Mouse (Mus musculus) heart, postnatal 10 days (tissue): ENCODE data around the gene Dcun1d1. TPM values are rescaled to one million over a fixed set of nuclear protein-coding genes. Genes with fewer than 3 reads are reported as not detected.
A peak's percentile ranks its signal among the peaks of the same experiment; 100 is the strongest.

Experiments used
- DNase-seq, 2 experiments: peaks; one replicate each; pipeline ENCODE4 v3.0.0; 2021
- intact Hi-C: fragments of 180-260 bp; cut with DNase I; formaldehyde crosslinking; loops from one replicate; pipeline ENCODE4 v1.15.1; 2025
- total RNA-seq, 2 experiments: library from RNA; stranded (reverse); gene quantifications; 2 replicates each; pipeline ENCODE4 v1.2.3; 2021

Dcun1d1 gene
- 10 to 100 TPM; 67.6 to 68.3 TPM for total RNA-seq

DNA sequence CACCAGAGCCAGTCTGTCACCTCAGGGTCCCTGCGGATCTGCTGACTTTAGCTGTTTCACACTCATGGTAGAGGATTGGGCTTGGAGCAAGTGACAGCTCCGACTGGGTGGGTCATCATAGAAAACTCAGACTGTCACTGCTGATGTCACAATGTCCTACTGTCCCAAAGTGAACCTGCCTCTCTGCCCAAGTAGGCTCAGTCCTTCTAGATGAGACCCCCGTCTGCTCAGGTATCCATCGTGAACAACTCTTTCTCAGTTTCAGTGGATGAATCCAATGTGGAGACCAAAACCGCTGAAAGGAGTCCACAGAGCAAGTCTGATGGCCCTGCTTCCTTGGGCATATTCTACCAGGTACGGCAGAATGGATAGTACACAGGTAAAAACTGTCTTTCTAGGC lies at the start of gene Dcun1d1:
Gene Dcun1d1 (minus strand): TSS at position 101 of the 400 bp plus-strand sequence.
- intact Hi-C loops = no loop called here
- no peak for DNase-seq

DNA sequence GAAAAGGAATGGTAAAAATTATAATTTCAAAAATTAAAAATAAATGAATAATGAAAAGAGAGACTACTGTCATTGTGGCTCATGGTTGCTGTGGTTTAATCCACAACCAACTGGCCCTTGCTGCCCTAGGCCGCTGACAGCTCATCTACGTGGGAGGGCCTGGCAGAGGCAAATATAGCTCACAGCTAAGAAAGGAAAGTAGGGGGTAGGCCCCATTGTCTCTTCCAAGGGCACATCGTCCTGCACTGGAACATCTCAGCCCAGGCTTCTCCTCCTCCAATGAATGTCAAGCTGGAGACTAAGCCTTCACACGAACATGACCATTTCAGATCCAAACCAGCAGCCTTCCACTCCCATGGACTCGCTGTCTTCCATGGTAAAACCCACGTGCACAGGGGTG lies 49.0 kb upstream of the Dcun1d1 start:
- peak in 1 of 2 experiments; percentile 14 for DNase-seq
- intact Hi-C loops = no loop called here

DNA sequence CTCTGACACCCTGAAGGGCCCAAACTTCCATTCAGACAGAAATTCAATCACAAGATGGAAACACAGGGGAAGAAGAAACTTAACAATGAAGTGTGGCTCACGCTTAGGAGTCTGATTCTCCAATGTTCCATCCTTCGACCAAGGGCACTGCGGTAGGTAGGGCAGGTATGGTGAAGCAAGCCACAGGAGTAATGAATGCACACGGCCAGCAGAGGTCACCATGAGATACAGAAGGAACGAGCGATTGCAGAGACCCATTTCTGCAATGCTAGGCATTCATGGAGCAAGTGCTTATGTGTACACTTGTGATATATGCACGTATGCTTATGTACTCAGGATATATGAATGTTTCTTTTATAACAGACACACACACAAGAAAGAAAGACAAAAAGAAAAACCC lies 36.3 kb upstream of the Dcun1d1 start:
- peak; percentile 21 to 50 for DNase-seq
- intact Hi-C loops = loop anchor here (1.0 to 5.0 kb wide), 3 partner anchors 87 to 285 kb away; no protein-coding TSS in a partner anchor

DNA sequence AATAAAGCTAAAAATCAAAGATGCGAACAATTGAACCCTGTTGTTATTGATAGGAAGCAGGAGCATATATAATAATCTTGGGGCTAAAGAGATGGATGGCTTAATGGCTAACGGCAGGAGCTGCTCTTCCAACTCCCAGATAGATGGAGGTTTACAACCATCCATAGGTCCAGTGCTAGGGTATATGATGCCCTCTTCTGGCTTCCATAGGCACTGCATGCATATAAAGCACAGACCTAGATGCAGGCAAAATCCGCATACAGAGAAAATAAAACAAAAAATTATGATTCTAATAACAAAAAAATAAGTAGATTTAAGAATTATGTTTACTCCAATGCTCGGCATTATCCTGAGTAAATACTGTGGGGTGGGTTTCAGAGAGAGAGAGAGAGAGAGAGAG lies 35.7 kb upstream of the Dcun1d1 start:
- DNase-seq = peak; percentile 18 to 32
- intact Hi-C loops = loop anchor here (1.0 to 5.0 kb wide), 3 partner anchors 87 to 284 kb away; no protein-coding TSS in a partner anchor

DNA sequence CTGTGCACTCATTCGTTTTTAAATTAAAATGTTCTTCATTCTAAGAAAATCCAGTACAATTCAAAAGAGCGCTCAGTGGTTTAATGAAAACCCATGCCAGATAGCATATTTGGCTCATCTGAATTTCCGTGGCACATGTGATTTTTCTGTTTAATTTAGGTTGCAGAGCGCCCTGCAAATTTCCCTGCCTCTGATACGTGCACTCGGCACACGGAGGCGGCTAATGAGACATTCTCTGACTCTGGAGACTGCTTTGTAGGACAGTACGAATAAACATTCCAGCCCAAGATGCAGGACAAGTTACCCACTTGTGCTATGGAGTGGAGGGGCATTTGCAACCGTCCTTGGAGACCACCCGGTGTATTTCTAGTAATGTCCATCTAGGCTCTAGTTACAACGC lies 33.9 kb upstream of the Dcun1d1 start:
- intact Hi-C loops = loop anchor here (5.0 kb wide), 1 partner anchor 166 kb away; no protein-coding TSS in a partner anchor
- no peak for DNase-seq

DNA sequence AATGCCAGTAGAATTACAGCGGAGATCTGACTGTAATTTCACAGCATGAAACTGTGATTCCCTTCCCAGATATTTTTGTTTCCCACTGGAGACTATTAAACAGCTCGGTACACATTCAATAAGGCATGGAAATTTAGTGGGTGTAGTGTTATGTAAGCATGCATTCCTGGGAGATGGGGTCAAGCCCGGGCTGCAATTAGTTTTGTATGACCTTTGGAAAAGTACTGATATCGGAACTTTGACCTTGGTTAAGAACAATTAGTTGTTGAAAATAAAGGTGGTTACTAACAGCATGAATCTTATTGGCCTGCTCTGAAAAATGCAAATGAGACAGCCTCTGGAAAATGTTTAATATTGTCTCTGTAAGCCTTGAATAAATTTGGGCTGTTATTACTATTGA lies 33.2 kb upstream of the Dcun1d1 start:
- intact Hi-C loops = loop anchor here (5.0 kb wide), 1 partner anchor 167 kb away; no protein-coding TSS in a partner anchor
- no peak for DNase-seq

DNA sequence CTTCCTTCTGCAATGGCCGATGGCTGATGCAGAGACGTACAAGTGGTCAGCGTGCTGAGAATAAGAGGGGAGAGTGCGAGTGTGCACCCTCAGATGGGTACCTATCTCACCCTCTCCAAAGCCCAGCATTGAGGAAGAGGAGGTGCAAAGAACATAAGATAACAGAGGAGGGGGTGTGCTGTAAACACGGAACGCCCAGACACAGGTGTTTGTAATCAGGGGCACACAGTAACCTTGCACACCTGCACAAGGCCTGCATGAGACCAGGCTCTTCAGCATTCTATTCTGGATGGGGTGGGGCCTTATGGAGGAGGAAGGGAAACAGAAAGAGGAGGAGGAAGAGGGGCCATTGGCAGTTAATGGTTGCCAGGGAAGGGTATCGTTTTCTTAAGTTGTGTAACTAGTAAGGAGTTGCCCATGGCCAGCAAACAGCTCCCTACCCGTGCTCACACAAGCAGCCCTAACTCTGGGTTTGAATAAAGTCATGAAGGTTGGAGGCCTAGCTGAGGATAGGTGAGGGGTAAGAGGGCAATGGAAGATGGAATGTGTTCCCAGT lies 30.2 kb upstream of the Dcun1d1 start:
- intact Hi-C loops = no loop called here
- no peak for DNase-seq

DNA sequence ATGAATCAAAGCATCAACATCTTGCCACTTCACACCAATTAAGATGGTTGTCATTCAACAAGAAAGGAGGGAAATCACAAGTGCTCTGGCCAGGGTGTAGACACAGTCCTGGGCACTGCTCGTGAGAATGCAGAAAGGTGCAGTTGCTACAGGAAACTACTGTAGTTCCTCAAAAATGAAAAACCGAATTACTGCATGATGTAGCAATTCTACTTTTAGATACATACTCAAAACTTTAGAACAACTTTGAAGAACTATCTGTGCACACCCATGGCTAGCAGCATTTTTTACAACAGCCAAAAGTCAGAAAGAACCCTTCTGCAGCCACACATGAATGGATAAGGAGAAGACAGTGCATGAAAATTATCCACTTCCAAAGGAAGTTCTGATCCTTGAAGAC lies 29.2 kb upstream of the Dcun1d1 start:
- no peak for DNase-seq
- intact Hi-C loops = no loop called here

DNA sequence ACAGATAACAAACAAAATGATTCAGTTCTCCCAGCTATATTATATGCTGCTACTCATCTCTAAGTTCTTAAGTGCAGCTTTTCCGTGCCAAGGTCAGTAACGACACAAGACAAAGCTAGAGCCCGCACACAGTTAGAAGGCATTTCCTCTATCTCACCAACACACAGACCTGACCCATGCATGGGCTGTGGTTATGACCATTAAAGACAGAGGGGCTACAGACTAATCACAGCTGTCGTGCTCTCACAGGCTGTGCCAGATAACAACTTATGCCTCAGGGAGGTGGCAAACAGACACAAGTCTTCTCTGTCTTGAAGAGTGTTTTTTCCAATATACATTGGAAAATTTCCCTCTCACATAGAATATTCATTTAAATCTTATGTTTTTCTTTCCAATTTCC lies 27.7 kb upstream of the Dcun1d1 start:
- no peak for DNase-seq
- intact Hi-C loops = loop anchor here (5.0 kb wide), 1 partner anchor 273 kb away; no protein-coding TSS in a partner anchor

DNA sequence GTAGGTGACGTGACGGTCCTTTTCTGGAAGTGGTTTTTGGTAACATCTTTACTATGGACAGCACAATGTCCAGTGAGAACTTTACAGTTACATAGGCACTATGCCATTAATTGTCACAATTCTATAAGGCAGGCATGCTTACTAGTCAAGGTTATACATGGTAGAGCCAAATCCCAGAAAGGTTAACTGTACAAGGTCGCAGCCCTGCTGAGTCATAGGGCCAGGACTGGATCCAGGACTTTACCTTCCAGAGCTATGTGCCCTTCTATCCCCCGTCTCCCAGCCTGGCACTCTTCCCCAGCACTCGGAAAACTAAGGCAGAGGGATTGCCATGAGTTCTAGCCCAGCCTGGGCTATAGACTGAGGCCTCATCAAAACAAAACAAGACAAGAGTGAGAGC lies 26.7 kb upstream of the Dcun1d1 start:
- intact Hi-C loops = loop anchor here (5.0 kb wide), 1 partner anchor 272 kb away; no protein-coding TSS in a partner anchor
- DNase-seq = no peak

DNA sequence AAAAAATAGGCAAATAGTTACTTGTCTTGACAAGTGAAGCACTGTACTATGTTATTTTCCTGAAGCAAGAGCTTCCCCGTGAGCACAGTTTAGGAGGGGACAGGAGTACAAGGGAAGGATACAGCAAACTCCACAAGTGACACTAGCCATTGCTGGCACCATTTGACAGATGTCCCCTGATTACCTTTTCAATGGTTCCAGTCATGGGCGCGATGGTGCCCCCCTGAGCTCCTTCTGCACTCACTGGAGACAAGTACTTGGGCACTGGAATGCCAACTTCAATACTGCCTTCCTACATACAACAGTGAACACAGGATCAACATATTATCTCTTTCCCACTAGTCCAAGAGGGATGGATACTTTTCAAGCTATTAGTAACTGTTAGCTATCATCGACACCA lies 26.2 kb upstream of the Dcun1d1 start:
- intact Hi-C loops = loop anchor here (5.0 kb wide), 1 partner anchor 271 kb away; no protein-coding TSS in a partner anchor
- DNase-seq = no peak

DNA sequence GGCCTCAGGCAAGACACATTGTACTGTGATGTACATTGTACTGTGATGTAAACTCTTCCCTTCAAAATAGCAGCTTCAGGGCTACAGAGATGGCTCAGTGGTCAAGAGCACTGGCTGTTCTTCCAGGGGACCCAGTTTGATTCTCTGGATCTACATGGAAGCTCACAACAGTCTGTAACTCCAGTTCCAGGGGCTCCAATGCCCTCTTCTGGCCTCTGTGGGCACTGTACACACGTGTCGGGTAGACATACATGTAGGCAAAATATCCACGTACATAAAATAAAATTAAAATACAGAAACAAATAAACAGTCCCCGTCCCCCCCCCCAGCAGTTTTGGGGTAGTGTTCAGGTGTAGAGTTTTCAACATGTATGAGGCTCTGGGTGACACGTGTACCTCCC lies 25.7 kb upstream of the Dcun1d1 start:
- DNase-seq = no peak
- intact Hi-C loops = loop anchor here (5.0 kb wide), 1 partner anchor 271 kb away; no protein-coding TSS in a partner anchor

DNA sequence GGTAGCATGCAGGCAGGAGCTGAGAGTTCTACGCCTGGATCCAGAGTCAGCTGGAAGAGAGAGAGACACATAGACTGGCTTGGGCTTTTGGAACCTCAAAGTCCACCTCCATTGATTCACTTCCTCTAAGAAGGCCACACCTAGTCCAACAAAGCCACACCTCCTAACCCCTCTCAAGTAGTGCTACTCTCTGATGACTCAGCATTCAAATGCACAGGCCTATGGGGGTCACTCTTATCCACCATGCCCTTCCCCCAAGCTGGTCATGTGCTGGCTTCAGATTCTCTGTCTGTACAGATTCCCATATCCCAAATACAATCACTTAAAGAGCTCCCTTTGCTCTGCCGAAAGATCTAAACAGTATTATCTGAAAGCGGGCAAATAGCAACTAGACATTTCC lies 20.0 kb upstream of the Dcun1d1 start:
- intact Hi-C loops = no loop called here
- DNase-seq = no peak

DNA sequence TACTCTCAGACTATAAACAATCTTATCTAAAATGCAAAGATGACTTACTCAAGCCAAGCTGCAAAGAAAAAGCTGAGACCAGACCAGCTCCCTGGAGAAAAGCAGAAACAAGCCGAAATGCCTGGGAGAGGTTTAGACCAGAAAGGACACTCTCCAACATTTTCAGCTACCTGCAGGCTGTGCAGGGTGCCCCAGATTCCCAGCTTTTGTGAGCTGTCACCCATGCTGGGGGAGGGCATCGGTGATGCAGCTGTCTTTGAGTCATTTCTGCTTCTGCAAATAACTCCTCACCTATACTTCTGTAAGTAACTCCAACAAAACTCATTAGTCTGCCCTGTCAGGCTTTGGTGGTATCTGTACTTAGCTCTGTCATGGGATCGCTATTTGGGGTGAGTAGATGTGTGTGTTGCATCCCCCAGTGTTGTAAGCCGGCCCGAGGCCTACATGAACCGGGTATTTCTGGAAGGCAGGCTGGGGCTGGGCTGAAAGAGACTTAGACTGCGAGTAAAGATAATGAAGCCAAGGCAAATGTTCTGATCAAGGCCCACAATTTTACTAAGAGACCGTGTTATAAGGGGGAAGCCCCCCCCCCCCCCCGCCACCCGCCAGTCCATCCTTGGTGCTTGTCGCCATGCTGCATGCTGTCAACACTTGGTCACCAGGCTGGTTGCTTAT lies 17.8 kb upstream of the Dcun1d1 start:
- DNase-seq = no peak
- intact Hi-C loops = no loop called here

DNA sequence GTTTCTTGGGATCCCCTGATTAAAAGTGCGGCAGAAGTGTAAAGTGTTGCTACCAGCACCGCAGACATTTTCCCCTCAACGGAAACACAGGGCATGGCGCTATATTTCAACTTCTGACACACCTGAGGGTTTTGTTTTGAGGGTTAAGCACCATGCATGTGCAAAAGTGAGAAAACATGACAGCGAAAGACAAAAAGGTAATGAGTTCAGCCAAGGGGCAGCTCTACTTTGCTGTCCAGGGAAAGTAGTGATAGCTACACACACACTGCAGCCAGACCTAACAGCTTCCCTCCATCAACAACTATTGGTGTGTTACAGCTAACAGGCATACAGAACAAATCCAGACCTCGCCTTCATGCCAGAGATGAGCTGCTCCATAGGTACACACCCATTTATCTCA lies 16.6 kb upstream of the Dcun1d1 start:
- no peak for DNase-seq
- intact Hi-C loops = no loop called here

DNA sequence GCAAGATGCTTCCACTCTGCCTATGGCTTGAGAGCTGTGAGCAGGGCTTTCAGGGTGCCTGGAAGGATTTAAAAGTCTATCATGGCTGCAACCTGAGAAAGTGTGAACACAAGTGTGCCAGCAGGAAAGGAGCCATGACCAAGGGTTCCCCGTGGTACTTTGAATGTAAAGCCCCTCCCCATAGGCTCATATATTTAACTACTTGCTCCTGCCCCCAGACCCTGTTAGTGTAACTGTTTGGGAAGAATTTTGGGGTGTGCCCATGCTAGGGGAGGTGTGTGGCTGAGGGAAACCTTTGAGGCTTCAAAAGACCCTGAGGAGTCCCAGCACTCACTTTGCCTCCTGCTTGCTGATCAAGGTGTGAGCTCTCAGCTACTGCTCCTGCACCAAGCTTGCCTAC lies 15.9 kb upstream of the Dcun1d1 start:
- no peak for DNase-seq
- intact Hi-C loops = no loop called here

DNA sequence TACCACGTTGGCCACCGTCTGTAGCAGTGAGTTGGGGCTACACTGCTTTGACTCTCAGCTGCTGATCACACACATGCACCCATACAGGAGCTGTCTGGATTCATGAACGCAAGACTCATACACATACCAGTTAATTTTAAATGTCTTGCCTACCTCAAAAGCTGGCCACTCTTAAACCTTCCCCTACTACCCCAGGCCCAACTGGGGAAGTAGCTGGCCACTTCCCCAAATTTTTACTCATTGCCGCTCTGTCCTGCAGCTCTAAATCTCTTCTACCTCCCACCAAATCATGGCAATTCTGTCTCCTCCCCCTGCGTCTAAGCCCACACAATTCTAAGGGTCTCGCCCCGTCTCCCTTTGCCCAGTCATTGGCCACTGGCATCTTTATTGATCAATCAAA lies 11.0 kb upstream of the Dcun1d1 start:
- intact Hi-C loops = no loop called here
- DNase-seq = no peak

DNA sequence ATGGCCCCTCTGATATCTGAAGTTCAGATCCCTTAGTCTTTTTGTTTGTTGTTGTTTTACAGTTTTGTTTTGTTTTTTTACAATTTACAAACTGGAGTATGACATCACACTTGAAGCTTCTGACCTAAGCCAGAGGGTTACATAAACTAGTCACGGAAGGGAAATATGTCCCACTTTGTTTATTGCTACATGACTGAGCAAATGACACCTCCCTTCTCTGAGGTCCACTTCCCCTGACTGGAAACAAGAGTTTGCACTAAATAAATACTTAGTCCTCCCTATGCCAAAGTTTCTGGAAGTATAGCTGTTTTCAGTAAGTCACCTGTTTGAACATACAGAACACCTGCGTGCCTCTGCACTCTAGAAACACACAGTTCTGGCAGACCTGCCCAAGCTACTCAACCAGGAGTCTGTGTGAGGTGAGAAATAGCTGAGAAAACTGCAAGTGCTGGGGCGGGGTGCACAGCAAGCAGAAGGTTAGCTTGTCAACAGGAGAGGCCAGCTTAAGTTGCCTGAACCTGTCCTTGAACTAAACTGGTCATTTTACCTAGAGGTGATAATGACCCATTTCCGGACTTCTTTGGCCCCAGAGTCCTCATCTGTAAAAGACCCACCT lies 3.4 kb upstream of the Dcun1d1 start:
- no peak for DNase-seq
- intact Hi-C loops = no loop called here

DNA sequence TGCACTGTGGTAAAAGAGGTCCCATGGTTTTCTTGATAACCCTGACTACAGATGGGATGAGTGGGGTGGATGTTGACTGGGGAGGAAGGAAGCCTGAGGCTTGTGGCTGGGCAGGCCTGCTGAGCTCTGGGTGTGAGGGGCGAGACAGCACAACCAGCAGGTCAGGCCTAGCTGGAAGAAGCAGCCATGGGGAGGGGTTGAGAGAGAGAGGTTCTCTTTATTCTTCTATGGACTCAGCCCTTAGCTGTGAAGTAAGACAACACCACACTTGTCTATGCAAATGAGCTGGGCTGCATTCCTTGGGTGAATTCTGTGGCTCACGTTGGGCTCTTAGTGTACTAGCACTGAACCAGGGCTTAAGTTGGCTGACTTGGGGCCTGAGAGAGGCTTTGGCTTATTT lies 2.8 kb upstream of the Dcun1d1 start:
- DNase-seq = no peak
- intact Hi-C loops = no loop called here

DNA sequence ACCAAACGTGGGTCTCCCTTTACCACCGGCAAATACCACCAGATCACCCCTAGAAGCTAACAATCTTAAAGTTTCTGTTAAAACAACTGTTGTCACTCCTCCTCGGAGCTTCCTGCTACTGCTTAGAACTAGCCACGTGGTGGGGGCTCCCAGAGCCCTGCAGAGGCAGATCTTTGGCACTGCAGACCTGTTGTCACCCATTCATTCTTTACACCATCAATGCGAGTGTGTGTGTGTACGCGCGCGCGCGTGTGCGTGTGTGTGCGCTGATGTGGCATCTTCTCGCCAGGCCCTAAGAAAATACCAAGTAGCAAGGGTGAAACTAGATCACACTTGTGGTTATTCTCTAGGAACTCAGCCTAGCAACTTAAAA lies 3.9 kb downstream of the Dcun1d1 start:
- intact Hi-C loops = loop anchor here (5.0 kb wide), 2 partner anchors 69 to 134 kb away; partner anchors contain the start of genes Acad9 and Mccc1

DNA sequence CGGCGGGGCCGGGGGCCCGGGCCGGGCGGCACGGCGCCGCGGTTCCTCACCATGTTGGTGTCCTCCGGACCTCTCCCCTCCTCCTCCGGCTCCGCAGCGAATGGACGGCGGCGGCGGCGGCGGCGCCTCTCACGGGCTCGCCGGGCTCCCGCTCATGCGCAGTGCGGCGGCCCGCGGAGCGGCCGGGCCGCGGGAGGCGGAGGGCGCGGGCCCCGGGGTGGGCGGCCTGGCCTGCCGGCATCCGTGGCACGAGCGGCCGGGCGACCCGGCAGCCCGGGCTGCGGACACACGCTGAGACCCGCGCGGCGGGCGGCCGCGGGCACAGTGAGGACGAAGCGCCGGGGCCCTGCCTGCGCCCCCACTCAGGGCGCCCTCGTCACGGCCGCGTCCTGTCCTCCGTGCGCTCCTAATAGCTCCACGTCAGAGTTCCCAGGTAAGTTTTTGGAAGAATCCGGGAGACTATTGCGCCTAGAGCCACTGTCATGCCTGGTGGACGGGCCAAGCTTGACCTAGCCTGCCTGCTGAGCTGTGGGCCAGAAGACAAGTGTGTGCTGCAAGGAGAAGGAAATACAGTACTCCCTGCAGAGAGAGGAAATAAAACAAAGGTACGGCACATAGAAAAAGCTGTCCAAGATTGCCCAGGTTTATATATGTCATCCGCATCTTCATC lies 4.4 kb downstream of the Dcun1d1 start:
- intact Hi-C loops = loop anchor here (5.0 kb wide), 2 partner anchors 69 to 134 kb away; partner anchors contain the start of genes Acad9 and Mccc1
- DNase-seq = peak; percentile 84 to 88

More for the DNA sequence above, 3.9 kb downstream of the Dcun1d1 start:
- peak in 1 of 2 experiments; percentile 50 for DNase-seq
